Mouse (Mus musculus): ENCODE results near the gene Teddm1b. TPM values are rescaled to one million over a fixed set of nuclear protein-coding genes. Genes with fewer than 3 reads are reported as not detected.

Teddm1b gene
- polyA plus RNA-seq, 1 experiment: not detected

- no peaks in the 10 kb centered on the region for H3K36me3 ChIP-seq (ENCODE audit: control insufficient read depth, insufficient read depth, low read length, poor library complexity, severe bottlenecking)
- H3K4me1 ChIP-seq (ENCODE audit: control insufficient read depth, insufficient read depth, low read length): no peaks in the 10 kb centered on the region
- no peak within 1 kb of the TSS for H3K4me3 ChIP-seq (ENCODE audit: low read depth, low read length)
- no peak within 1 kb of the TSS for H3K9ac ChIP-seq (ENCODE audit: low read depth, poor library complexity, severe bottlenecking)
- no peaks in the 10 kb centered on the region for H3K9me3 ChIP-seq (replicated peaks; ENCODE audit: control insufficient read depth, insufficient read depth, low read length, poor library complexity, severe bottlenecking)
- TF ChIP-seq POLR2A (IDR thresholded peaks at IDR 0.05; ENCODE audit: insufficient read depth, low read length) (no peak), EP300 (IDR thresholded peaks at IDR 0.05; ENCODE audit: insufficient read depth, low read depth, low read length) (no peak), CTCF (IDR thresholded peaks at IDR 0.05; ENCODE audit: low read depth, low read length) (no peak)
- no peaks in the 10 kb centered on the region for H3K27me3 ChIP-seq (ENCODE audit: control insufficient read depth, insufficient read depth, low read length, poor library complexity, severe bottlenecking)
- H3K27ac ChIP-seq (ENCODE audit: insufficient read depth, low read length): no peak within 1 kb of the TSS
These were observed 17.3 kb downstream of the Teddm1b start, which contains the start of gene Teddm1a for GRCm38 (mm10) chr1:153891442-153891841. TSS of gene Teddm1a (plus strand) at chr1:153891742.

GRCm38 (mm10) chr1:153893746-153894145, 19.6 kb downstream of the Teddm1b start:
- no peak overlapping the region for H3K27ac ChIP-seq (ENCODE audit: insufficient read depth, low read length)

GRCm38 (mm10) chr1:153894201-153894893, 20.2 kb downstream of the Teddm1b start:
- no peak overlapping the region for H3K9ac ChIP-seq (ENCODE audit: low read depth, poor library complexity, severe bottlenecking)
- no peaks in the 10 kb centered on the region for H3K36me3 ChIP-seq (ENCODE audit: control insufficient read depth, insufficient read depth, low read length, poor library complexity, severe bottlenecking)
- H3K27me3 ChIP-seq (ENCODE audit: control insufficient read depth, insufficient read depth, low read length, poor library complexity, severe bottlenecking): no peaks in the 10 kb centered on the region
- no peak overlapping the region for H3K4me3 ChIP-seq (ENCODE audit: low read depth, low read length)
- TF ChIP-seq POLR2A (IDR thresholded peaks at IDR 0.05; ENCODE audit: insufficient read depth, low read length) (no peak), EP300 (IDR thresholded peaks at IDR 0.05; ENCODE audit: insufficient read depth, low read depth, low read length) (no peak), CTCF (IDR thresholded peaks at IDR 0.05; ENCODE audit: low read depth, low read length) (no peak)
- H3K9me3 ChIP-seq (replicated peaks; ENCODE audit: control insufficient read depth, insufficient read depth, low read length, poor library complexity, severe bottlenecking): no peaks in the 10 kb centered on the region
- no peak overlapping the region for H3K27ac ChIP-seq (ENCODE audit: insufficient read depth, low read length)
- no peaks in the 10 kb centered on the region for H3K4me1 ChIP-seq (ENCODE audit: control insufficient read depth, insufficient read depth, low read length)

More at GRCm38 (mm10) chr1:153893746-153894145, 19.6 kb downstream of the Teddm1b start:
- Histone ChIP-seq H3K27me3 (ENCODE audit: control insufficient read depth, insufficient read depth, low read length, poor library complexity, severe bottlenecking) (no peaks in the 10 kb centered on the region), H3K4me3 (ENCODE audit: low read depth, low read length) (no peak overlapping the region), H3K9me3 (replicated peaks; ENCODE audit: control insufficient read depth, insufficient read depth, low read length, poor library complexity, severe bottlenecking) (no peaks in the 10 kb centered on the region), H3K9ac (ENCODE audit: low read depth, poor library complexity, severe bottlenecking) (no peak overlapping the region), H3K36me3 (ENCODE audit: control insufficient read depth, insufficient read depth, low read length, poor library complexity, severe bottlenecking) (no peaks in the 10 kb centered on the region), H3K4me1 (ENCODE audit: control insufficient read depth, insufficient read depth, low read length) (no peaks in the 10 kb centered on the region)
- no peak for TF ChIP-seq POLR2A (IDR thresholded peaks at IDR 0.05; ENCODE audit: insufficient read depth, low read length)
- TF ChIP-seq EP300 (IDR thresholded peaks at IDR 0.05; ENCODE audit: insufficient read depth, low read depth, low read length): no peak
- no peak for TF ChIP-seq CTCF (IDR thresholded peaks at IDR 0.05; ENCODE audit: low read depth, low read length)

- Histone ChIP-seq H3K9me3 (replicated peaks; ENCODE audit: control insufficient read depth, insufficient read depth, low read length, poor library complexity, severe bottlenecking) (no peaks in the 10 kb centered on the region), H3K27ac (ENCODE audit: insufficient read depth, low read length) (no peak overlapping the region), H3K9ac (ENCODE audit: low read depth, poor library complexity, severe bottlenecking) (no peak overlapping the region), H3K4me3 (ENCODE audit: low read depth, low read length) (no peak overlapping the region), H3K4me1 (ENCODE audit: control insufficient read depth, insufficient read depth, low read length) (no peaks in the 10 kb centered on the region), H3K36me3 (ENCODE audit: control insufficient read depth, insufficient read depth, low read length, poor library complexity, severe bottlenecking) (no peaks in the 10 kb centered on the region), H3K27me3 (ENCODE audit: control insufficient read depth, insufficient read depth, low read length, poor library complexity, severe bottlenecking) (no peaks in the 10 kb centered on the region)
- TF ChIP-seq CTCF (IDR thresholded peaks at IDR 0.05; ENCODE audit: low read depth, low read length) (peak; percentile 68), EP300 (IDR thresholded peaks at IDR 0.05; ENCODE audit: insufficient read depth, low read depth, low read length) (no peak)
These were observed 20.8 kb downstream of the Teddm1b start for GRCm38 (mm10) chr1:153894979-153895378.

- TF ChIP-seq POLR2A (IDR thresholded peaks at IDR 0.05; ENCODE audit: insufficient read depth, low read length) (no peak), EP300 (IDR thresholded peaks at IDR 0.05; ENCODE audit: insufficient read depth, low read depth, low read length) (no peak), CTCF (IDR thresholded peaks at IDR 0.05; ENCODE audit: low read depth, low read length) (no peak)
- H3K27ac ChIP-seq (ENCODE audit: insufficient read depth, low read length): no peak overlapping the region
- no peaks in the 10 kb centered on the region for H3K27me3 ChIP-seq (ENCODE audit: control insufficient read depth, insufficient read depth, low read length, poor library complexity, severe bottlenecking)
- H3K36me3 ChIP-seq (ENCODE audit: control insufficient read depth, insufficient read depth, low read length, poor library complexity, severe bottlenecking): no peaks in the 10 kb centered on the region
- H3K9me3 ChIP-seq (replicated peaks; ENCODE audit: control insufficient read depth, insufficient read depth, low read length, poor library complexity, severe bottlenecking): no peaks in the 10 kb centered on the region
- H3K4me1 ChIP-seq (ENCODE audit: control insufficient read depth, insufficient read depth, low read length): no peaks in the 10 kb centered on the region
- no peak overlapping the region for H3K4me3 ChIP-seq (ENCODE audit: low read depth, low read length)
- no peak overlapping the region for H3K9ac ChIP-seq (ENCODE audit: low read depth, poor library complexity, severe bottlenecking)
These were observed 23.1 kb downstream of the Teddm1b start for GRCm38 (mm10) chr1:153897196-153897595.

GRCm38 (mm10) chr1:153898989-153899730, 25.0 kb downstream of the Teddm1b start:
- H3K9ac ChIP-seq (ENCODE audit: low read depth, poor library complexity, severe bottlenecking): peak overlapping the region; percentile 19; the same call in 1 of the 2 replicates
- H3K4me3 ChIP-seq (ENCODE audit: low read depth, low read length): peak overlapping the region; percentile 45
- peaks cover 10% of the 10 kb centered on the region for H3K36me3 ChIP-seq (ENCODE audit: control insufficient read depth, insufficient read depth, low read length, poor library complexity, severe bottlenecking)
- no peak; the same call in 1 of the 2 replicates for TF ChIP-seq EP300 (IDR thresholded peaks at IDR 0.05; ENCODE audit: insufficient read depth, low read depth, low read length)
- no peak for TF ChIP-seq POLR2A (IDR thresholded peaks at IDR 0.05; ENCODE audit: insufficient read depth, low read length)
- TF ChIP-seq CTCF (IDR thresholded peaks at IDR 0.05; ENCODE audit: low read depth, low read length): no peak
- H3K4me1 ChIP-seq (ENCODE audit: control insufficient read depth, insufficient read depth, low read length): peaks cover 2% of the 10 kb centered on the region
- H3K27ac ChIP-seq (ENCODE audit: insufficient read depth, low read length): no peak overlapping the region
- no peaks in the 10 kb centered on the region for H3K9me3 ChIP-seq (replicated peaks; ENCODE audit: control insufficient read depth, insufficient read depth, low read length, poor library complexity, severe bottlenecking)
- H3K27me3 ChIP-seq (ENCODE audit: control insufficient read depth, insufficient read depth, low read length, poor library complexity, severe bottlenecking): no peaks in the 10 kb centered on the region

Measured in ES-Bruce4 (cell line).